ENCODE assay signal across 7 mouse cellular contexts in genomic region chr9:21509772-21510688, GRCm38 (mm10). TPM values are rescaled to one million over a fixed set of nuclear protein-coding genes. Genes with fewer than 3 reads are reported as not detected.
DNase-seq lines count a peak whose midpoint lies in the region; ATAC-seq lines count a peak whose summit lies in the region.

Gene Tmed1 (minus strand): TSS chr9:21510252.

- no peaks in the 10 kb centered on the region for H3K9me3 ChIP-seq in intestine, embryonic 16.5 days (ENCODE audit: control insufficient read depth, low read length)
- no peaks in the 10 kb centered on the region for H3K9me3 ChIP-seq in midbrain, embryonic 11.5 days (ENCODE audit: control insufficient read depth, low read length)

- peaks cover 19% of the 10 kb centered on the region for H3K36me3 ChIP-seq in intestine, embryonic 16.5 days (ENCODE audit: control insufficient read depth, insufficient read depth, low read length)
- H3K36me3 ChIP-seq in midbrain, embryonic 11.5 days (ENCODE audit: control insufficient read depth, insufficient read depth, low read length), result peaks cover 3% of the 10 kb centered on the region; the same call in 1 of the 2 replicates

- under 1% methylated on average over 44 of the region's 44 CpGs for WGBS in intestine, embryonic 16.5 days
- WGBS in midbrain, embryonic 11.5 days, result under 1% methylated on average over 44 of the region's 44 CpGs

- H3K4me3 ChIP-seq in intestine, embryonic 16.5 days (ENCODE audit: low read length), result peak within 1 kb of the TSS; percentile 80
- H3K4me3 ChIP-seq in midbrain, embryonic 11.5 days (ENCODE audit: low read depth, low read length), result peak within 1 kb of the TSS; percentile 67

- peaks cover 17% of the 10 kb centered on the region for H3K4me1 ChIP-seq in intestine, embryonic 16.5 days (ENCODE audit: control insufficient read depth, insufficient read depth, low read length)
- H3K4me1 ChIP-seq in midbrain, embryonic 11.5 days (ENCODE audit: control insufficient read depth, insufficient read depth, low read length), result peaks cover 9% of the 10 kb centered on the region

- intact Hi-C loops in left cerebral cortex, postnatal 36 days (cut with DNase I), result loop anchor here (5.0 kb wide), 1 partner anchor 37 kb away; the partner anchor contains the start of gene Carm1

- DNase-seq in adrenal gland, adult 8-10 months, result peak; percentile 94
- DNase-seq in embryo, embryonic 9.5 days (ENCODE audit: extremely low spot score), result peak; percentile 97
- peak; percentile 89 to 93 for DNase-seq in gastrocnemius, postnatal 4 days (ENCODE audit: low spot score in 2 of 2)
- peak; percentile 95 to 96 for DNase-seq in left cerebral cortex, postnatal 36 days (ENCODE audit: low spot score in 2 of 2)
- peak; percentile 99 for DNase-seq in midbrain, embryonic 11.5 days (ENCODE audit: low spot score, missing footprints)
- DNase-seq in skeletal muscle tissue, adult 2 months (ENCODE audit: low read depth, low spot score), result peak; percentile 93

- peak; percentile 98 for ATAC-seq in intestine, embryonic 16.5 days
- peak; percentile 97 for ATAC-seq in midbrain, embryonic 11.5 days (ENCODE audit: low FRiP score)

- H3K9ac ChIP-seq in intestine, embryonic 16.5 days (ENCODE audit: low read depth, low read length), result peak within 1 kb of the TSS; percentile 81
- peak within 1 kb of the TSS; percentile 79 for H3K9ac ChIP-seq in midbrain, embryonic 11.5 days (ENCODE audit: low read length)

- H3K4me2 ChIP-seq in intestine, embryonic 16.5 days (ENCODE audit: low read depth, low read length), result peak within 1 kb of the TSS; percentile 88
- H3K4me2 ChIP-seq in midbrain, embryonic 11.5 days, result peak within 1 kb of the TSS; percentile 70

- peak within 1 kb of the TSS; percentile 94 for H3K27ac ChIP-seq in intestine, embryonic 16.5 days (ENCODE audit: low read length)
- peak within 1 kb of the TSS; percentile 75 for H3K27ac ChIP-seq in midbrain, embryonic 11.5 days (ENCODE audit: low read depth, low read length)

- H3K27me3 ChIP-seq in intestine, embryonic 16.5 days (replicated peaks; ENCODE audit: control insufficient read depth, insufficient read depth, low read length), result no peaks in the 10 kb centered on the region
- H3K27me3 ChIP-seq in midbrain, embryonic 11.5 days (ENCODE audit: control insufficient read depth, insufficient read depth, low read length), result no peaks in the 10 kb centered on the region

RNA-seq across cellular contexts. Expression of gene Tmed1, which starts in this region (rescaled TPM):
- total RNA-seq in adrenal gland, adult 8-10 months (2022), result 10 to 100 TPM; 33.2 to 41.1 (median 37.1) TPM
- total RNA-seq in gastrocnemius, postnatal 4 days (2021), result 10 to 100 TPM; 38.3 to 40.6 TPM
- 72.6 and 79.7 TPM in 2 replicates for polyA plus RNA-seq in intestine, embryonic 16.5 days (2015; fragmentation: Nextera tagmentation; extraction: Ambion mirVana)
- total RNA-seq in left cerebral cortex, postnatal 36 days (2021), result 10 to 100 TPM; 14.2 to 16.7 TPM
- polyA plus RNA-seq in midbrain, embryonic 11.5 days (2014; fragmentation: Nextera tagmentation; extraction: Ambion mirVana), result 64.5 and 68.0 TPM in 2 replicates

Comparison
In these comparisons a context has a peak if more than half of its experiments do, and no peak if none do; other contexts are left out.
1. Peak in every context shown above with its lines: DNase-seq, ATAC-seq, H3K4me3 ChIP-seq and H3K27ac ChIP-seq.